Mouse (Mus musculus) intestine, postnatal 0 days (tissue): ENCODE data around the gene Rgs5. TPM values are rescaled to one million over a fixed set of nuclear protein-coding genes. Genes with fewer than 3 reads are reported as not detected.

Experiments
- ATAC-seq: fragments of 200-750 bp; cut with Nextera tagmentation; 2 replicates; pipeline ENCODE4 v1.8.0; 2017; ENCODE audit warnings: mild to moderate bottlenecking, moderate TSS enrichment, moderate library complexity
- H3K27ac ChIP-seq: fragments of 300-500 bp; sonication (generic); 2 replicates; pipeline ENCODE4 v1.5.1; 2014; ENCODE audit warnings: mild to moderate bottlenecking, low read depth, low read length, moderate library complexity
- H3K27me3 ChIP-seq: fragments of 300-500 bp; sonication (generic); replicated peaks from 2 replicates; pipeline ENCODE4 v1.6.1; 2014; ENCODE audit warnings: low read length, mixed read lengths; ENCODE audit not compliant: control insufficient read depth, insufficient read depth
- H3K36me3 ChIP-seq: fragments of 300-500 bp; sonication (generic); 2 replicates; pipeline ENCODE4 v1.6.1; 2014; ENCODE audit warnings: mild to moderate bottlenecking, moderate library complexity; ENCODE audit not compliant: control insufficient read depth, insufficient read depth
- H3K4me1 ChIP-seq: fragments of 300-500 bp; sonication (generic); replicated peaks from 2 replicates; pipeline ENCODE4 v1.6.1; 2014; ENCODE audit warnings: antibody characterized with exemption, low read length, mixed read lengths; ENCODE audit not compliant: control insufficient read depth, insufficient read depth
- H3K4me2 ChIP-seq: fragments of 300-500 bp; sonication (generic); replicated peaks from 2 replicates; pipeline ENCODE4 v1.6.1; 2014; ENCODE audit warnings: low read depth, mild to moderate bottlenecking, moderate library complexity
- H3K4me3 ChIP-seq: fragments of 300-500 bp; sonication (generic); 2 replicates; pipeline ENCODE4 v1.5.1; 2014; ENCODE audit warnings: low read depth, low read length
- H3K9ac ChIP-seq: fragments of 300-500 bp; sonication (generic); 2 replicates; pipeline ENCODE4 v1.6.1; 2014; ENCODE audit warnings: mild to moderate bottlenecking, low read depth, low read length
- H3K9me3 ChIP-seq: fragments of 300-500 bp; sonication (generic); 2 replicates; pipeline ENCODE4 v1.6.1; 2016; ENCODE audit warnings: mixed run types; ENCODE audit not compliant: control insufficient read depth
- CTCF ChIP-seq: sonication (generic); IDR thresholded peaks from 2 replicates; pipeline ENCODE4 v1.5.1; 2016; ENCODE audit warnings: low read depth, mild to moderate bottlenecking, control low read depth, antibody characterized with exemption, moderate library complexity
- WGBS: fragments of 180-500 bp; shearing (Covaris S2); extraction: QIAGEN DNeasy Blood & Tissue Kit; methylation state at CpG from one replicate; pipeline ENCODE4 v1.1.7; 2014; 5-methylcytosine and 5-hydroxymethylcytosine counted together
- polyA plus RNA-seq: library from polyadenylated mRNA; unstranded; fragments of >200 nt; fragmentation: Nextera tagmentation; extraction: Ambion mirVana; gene quantifications from 2 replicates; pipeline ENCODE4 v1.2.1, GENCODE M21; 2015

Rgs5 gene
- polyA plus RNA-seq, 1 experiment from 2014 or later, result 21.1 TPM

- no peak for TF ChIP-seq CTCF
- Histone ChIP-seq H3K9ac (no peak overlapping the region), H3K9me3 (no peaks in the 10 kb centered on the region), H3K4me1 (no peaks in the 10 kb centered on the region), H3K27ac (no peak overlapping the region), H3K27me3 (no peaks in the 10 kb centered on the region), H3K36me3 (no peaks in the 10 kb centered on the region), H3K4me3 (no peak overlapping the region), H3K4me2 (no peak overlapping the region)
- WGBS, result 63% methylated on average over 6 of the region's 6 CpGs
- ATAC-seq, result no peak
Observed at GRCm38 (mm10) chr1:169736139-169736538, 80.8 kb downstream of the Rgs5 start.

GRCm38 (mm10) chr1:169737231-169737630, 81.9 kb downstream of the Rgs5 start:
- Histone ChIP-seq H3K36me3 (no peaks in the 10 kb centered on the region), H3K9ac (no peak overlapping the region), H3K27me3 (no peaks in the 10 kb centered on the region), H3K4me1 (no peaks in the 10 kb centered on the region), H3K27ac (no peak overlapping the region), H3K9me3 (no peaks in the 10 kb centered on the region), H3K4me3 (no peak overlapping the region), H3K4me2 (no peak overlapping the region)
- ATAC-seq, result no peak
- 74% methylated on average over 6 of the region's 6 CpGs for WGBS
- TF ChIP-seq CTCF, result no peak

GRCm38 (mm10) chr1:169741147-169741546, 85.8 kb downstream of the Rgs5 start:
- no peak overlapping the region for H3K9ac ChIP-seq
- H3K27me3 ChIP-seq, result no peaks in the 10 kb centered on the region
- no peaks in the 10 kb centered on the region for H3K36me3 ChIP-seq
- H3K27ac ChIP-seq, result no peak overlapping the region
- TF ChIP-seq CTCF, result no peak
- no peak overlapping the region for H3K4me3 ChIP-seq
- H3K4me2 ChIP-seq, result no peak overlapping the region
- ATAC-seq, result peak; percentile 69
- H3K9me3 ChIP-seq, result no peaks in the 10 kb centered on the region
- WGBS, result 70% methylated on average over 5 of the region's 5 CpGs
- no peaks in the 10 kb centered on the region for H3K4me1 ChIP-seq

Other genes starting within 250 kb of the Rgs5 start
- gene Nuf2, start 124.0 kb upstream of the Rgs5 start, polyA plus RNA-seq, result 11.0 and 13.0 TPM in 2 replicates
- gene Rgs4, start 92.1 kb downstream of the Rgs5 start, polyA plus RNA-seq, result 13.8 and 13.9 TPM in 2 replicates